Mouse (Mus musculus): ENCODE data around the gene Eps15.

DNA sequence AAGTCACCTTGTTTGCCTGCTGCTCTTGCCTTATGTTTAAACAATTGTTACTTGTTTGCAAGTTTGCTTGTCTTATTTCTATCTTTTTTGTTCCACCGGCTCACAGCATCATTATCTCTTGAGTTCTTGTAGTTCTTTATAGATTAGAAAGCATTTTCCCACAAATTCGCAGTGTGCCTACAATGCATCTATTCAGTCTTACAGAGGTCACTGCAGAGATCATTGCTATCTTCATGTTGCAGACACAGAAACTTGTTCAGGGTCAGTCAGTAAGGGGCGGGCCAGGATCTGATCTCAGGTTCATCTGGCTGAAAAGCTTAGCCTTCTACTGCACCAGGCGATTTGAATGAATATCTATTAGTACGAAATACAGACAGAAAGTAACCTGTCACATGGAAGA is 25.6 kb upstream of the Eps15 start:
- TF ChIP-seq CTCF (IDR thresholded peaks at IDR 0.05; ENCODE audit: low read depth) (no peak), EP300 (IDR thresholded peaks at IDR 0.05; ENCODE audit: low read depth) (peak; percentile 72; the same call in 1 of the 2 replicates)

All from liver, postnatal 0 days (tissue).